Mouse (Mus musculus): ENCODE data around the gene Map1b. TPM values are rescaled to one million over a fixed set of nuclear protein-coding genes. Genes with fewer than 3 reads are reported as not detected.

Map1b gene
- polyA plus RNA-seq, 1 experiment = 4.1 TPM

DNA sequence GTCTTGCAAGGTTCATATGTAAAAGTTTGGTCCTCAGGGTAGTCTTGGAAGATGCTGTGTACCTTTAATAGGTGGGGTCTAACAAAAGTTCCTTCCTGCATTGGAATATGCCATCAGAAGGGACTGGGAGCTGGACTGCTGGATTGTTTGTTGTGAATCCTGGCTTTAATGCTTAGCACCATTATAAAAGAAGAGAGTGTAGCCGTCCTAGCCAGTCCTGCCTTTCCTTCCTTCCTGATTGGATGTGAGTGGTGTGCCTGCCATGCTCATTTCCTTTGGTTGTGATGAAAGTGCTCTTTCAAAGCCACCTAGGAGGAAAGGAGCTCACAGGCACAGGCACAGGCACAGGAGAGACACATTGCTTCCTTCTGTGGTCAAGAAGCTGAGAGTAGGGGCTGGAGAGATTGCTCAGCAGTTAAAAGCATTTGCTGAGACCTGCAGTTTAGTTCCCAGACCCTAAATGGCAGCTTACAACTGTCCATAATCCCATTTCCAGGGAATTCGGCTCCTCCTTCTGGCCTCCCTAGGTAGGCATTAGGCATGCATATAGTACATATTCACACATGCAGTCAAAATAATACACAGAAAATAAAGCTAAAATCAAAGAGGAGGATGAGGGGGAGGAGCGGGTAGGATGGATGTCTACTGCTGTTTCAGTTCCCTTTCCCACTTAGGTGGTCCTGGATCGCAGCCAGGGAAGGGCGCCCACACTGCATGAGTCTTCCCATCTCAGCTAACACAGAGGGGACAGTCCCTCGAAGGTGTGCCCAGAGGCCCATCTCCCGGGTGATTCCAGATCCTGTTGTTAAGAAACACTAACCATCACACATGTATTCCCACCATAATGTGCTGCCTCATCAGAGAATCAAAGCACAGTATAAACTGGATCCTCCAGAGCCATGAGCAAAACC is 128.2 kb downstream of the Map1b start:
- Histone ChIP-seq H3K4me1 (ENCODE audit: control insufficient read depth, insufficient read depth, low read length) (peaks cover 5% of the 10 kb centered on the region), H3K4me3 (replicated peaks; ENCODE audit: extremely low read depth, low read depth, low read length) (no peak overlapping the region)
- DNase-seq = no peak
- TF ChIP-seq POLR2A (IDR thresholded peaks at IDR 0.05; ENCODE audit: borderline replicate concordance, extremely low read depth, low read depth, low read length) (no peak), CTCF (IDR thresholded peaks at IDR 0.05; ENCODE audit: insufficient read depth, low read length) (no peak)
- WGBS = 61% methylated on average over 7 of the region's 7 CpGs

DNA sequence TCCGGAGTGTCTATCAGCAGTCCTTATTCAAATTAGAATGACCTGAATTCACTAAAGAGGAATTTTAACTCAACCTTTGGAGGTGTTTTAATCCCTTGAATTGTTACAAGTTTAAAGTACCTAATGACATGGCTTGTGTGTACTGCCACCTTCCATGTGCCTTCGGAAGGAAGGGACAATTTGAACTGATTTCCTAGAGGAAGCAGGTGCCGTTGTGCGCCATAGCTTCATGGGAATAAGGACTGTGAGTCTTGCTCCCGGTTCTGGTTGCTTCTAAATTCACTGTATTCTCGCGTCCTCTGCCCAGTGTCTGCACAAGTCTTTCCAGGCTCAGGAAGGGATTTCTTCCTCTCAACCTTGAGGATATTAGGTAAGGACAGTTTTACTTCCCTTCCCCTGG is 130.0 kb downstream of the Map1b start:
- no peak for TF ChIP-seq POLR2A (IDR thresholded peaks at IDR 0.05; ENCODE audit: borderline replicate concordance, extremely low read depth, low read depth, low read length)
- TF ChIP-seq CTCF (IDR thresholded peaks at IDR 0.05; ENCODE audit: insufficient read depth, low read length) = no peak
- 70% methylated on average over 7 of the region's 7 CpGs for WGBS

DNA sequence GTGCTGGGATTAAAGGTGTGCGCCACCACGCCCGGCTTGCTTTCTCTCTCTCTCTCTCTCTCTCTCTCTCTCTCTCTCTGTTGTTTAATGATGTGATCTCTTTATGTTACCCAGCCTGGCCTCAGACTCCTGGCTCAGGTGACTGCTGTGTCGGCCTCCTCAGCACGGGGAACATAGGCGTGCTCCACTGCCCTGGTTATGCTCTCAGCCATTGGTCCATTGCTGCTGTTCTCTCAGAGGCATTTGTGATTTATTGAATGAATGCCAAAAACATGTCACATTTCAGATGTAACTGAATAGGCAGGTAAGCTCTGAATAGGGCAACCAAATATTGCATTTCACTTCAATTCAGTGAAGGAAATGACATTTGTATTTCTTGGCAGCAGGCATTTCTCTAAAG is 130.4 kb downstream of the Map1b start:
- H3K4me3 ChIP-seq (replicated peaks; ENCODE audit: extremely low read depth, low read depth, low read length) = no peak overlapping the region
- no peak for DNase-seq
- 89% methylated on average over 6 of the region's 6 CpGs for WGBS
- peaks cover 5% of the 10 kb centered on the region for H3K4me1 ChIP-seq (ENCODE audit: control insufficient read depth, insufficient read depth, low read length)
- no peak for TF ChIP-seq POLR2A (IDR thresholded peaks at IDR 0.05; ENCODE audit: borderline replicate concordance, extremely low read depth, low read depth, low read length)
- TF ChIP-seq CTCF (IDR thresholded peaks at IDR 0.05; ENCODE audit: insufficient read depth, low read length) = no peak

More for the DNA sequence above, 130.0 kb downstream of the Map1b start:
- no peak for DNase-seq
- no peak overlapping the region for H3K4me3 ChIP-seq (replicated peaks; ENCODE audit: extremely low read depth, low read depth, low read length)
- H3K4me1 ChIP-seq (ENCODE audit: control insufficient read depth, insufficient read depth, low read length) = peaks cover 5% of the 10 kb centered on the region

DNA sequence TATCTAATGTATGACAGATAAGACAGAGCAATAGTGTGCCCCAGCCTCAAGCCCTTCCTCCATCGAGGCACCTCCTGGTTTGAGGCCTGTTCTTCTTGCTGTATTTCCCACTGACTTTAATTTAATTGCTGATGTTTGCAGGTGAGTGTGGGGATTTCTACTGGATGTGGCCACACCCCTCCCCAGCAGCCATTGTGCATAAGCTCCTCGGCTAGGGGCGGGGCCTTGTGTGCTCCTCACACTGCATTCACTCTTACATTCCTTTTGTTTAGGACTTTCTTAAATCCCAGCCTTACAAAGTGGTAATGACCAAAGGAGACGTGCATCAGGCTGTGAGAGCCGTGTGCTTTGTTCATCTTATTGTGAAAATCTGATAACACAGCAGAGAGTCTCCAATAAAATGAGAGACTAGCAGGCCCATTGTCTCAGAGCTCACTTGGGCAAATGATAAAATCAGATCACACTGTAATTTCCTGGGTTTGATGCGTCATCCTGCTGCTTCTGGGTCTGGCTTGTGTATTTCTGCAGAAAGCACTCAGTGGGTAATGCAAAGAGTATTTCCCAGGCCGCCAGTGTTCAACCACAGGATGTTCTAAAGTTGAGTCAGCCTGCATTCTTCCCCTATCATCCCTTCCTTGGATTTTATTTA is 131.7 kb downstream of the Map1b start:
- peaks cover 5% of the 10 kb centered on the region for H3K4me1 ChIP-seq (ENCODE audit: control insufficient read depth, insufficient read depth, low read length)
- DNase-seq = no peak
- WGBS = 55% methylated on average over 7 of the region's 7 CpGs
- no peak for TF ChIP-seq POLR2A (IDR thresholded peaks at IDR 0.05; ENCODE audit: borderline replicate concordance, extremely low read depth, low read depth, low read length)
- TF ChIP-seq CTCF (IDR thresholded peaks at IDR 0.05; ENCODE audit: insufficient read depth, low read length) = no peak
- H3K4me3 ChIP-seq (replicated peaks; ENCODE audit: extremely low read depth, low read depth, low read length) = no peak overlapping the region

DNA sequence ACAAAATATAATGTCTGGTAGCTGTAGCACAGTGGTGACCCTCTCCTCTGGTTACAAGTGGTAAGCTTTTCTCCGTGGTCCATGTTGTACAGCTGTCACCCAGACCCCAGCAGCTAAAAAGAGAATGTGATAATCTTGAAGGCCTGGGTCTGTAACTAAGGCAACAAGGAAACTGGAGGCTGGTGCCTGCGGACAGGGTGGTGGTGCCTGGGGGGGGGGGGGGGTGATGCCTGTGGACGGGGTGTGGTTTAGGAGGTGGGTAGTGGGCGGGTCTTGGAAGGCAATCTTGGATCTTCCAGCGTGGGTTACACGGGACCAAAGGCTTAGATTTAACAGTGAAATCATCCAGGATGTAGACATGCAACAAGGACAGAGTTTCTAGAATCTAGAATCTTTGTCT is 134.0 kb downstream of the Map1b start:
- WGBS = 56% methylated on average over 6 of the region's 6 CpGs
- no peak for TF ChIP-seq POLR2A (IDR thresholded peaks at IDR 0.05; ENCODE audit: borderline replicate concordance, extremely low read depth, low read depth, low read length)
- no peak overlapping the region for H3K4me3 ChIP-seq (replicated peaks; ENCODE audit: extremely low read depth, low read depth, low read length)
- H3K4me1 ChIP-seq (ENCODE audit: control insufficient read depth, insufficient read depth, low read length) = peaks cover 5% of the 10 kb centered on the region
- DNase-seq = no peak

DNA sequence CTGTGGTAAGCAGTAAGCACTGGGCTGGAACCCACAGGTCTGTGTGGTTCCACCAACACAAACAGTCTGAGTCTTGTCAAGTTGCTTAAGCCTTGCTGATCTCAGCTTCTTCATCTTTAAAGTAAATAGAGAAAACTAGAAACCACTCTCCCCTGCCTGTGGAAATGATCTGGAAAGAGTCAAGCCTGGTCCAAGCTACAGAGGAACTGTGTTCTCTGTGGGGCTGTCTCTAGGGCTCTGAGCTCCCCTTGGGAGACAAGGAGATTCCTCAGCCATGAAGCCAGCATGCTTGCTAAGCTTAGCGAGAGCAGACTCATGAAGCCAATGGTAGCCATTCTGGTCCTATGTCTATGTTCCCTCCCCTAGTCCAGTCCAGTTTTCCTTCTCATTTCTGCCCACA is 138.1 kb downstream of the Map1b start:
- DNase-seq = no peak
- 68% methylated on average over 1 of the region's 1 CpGs for WGBS
- Histone ChIP-seq H3K4me1 (ENCODE audit: control insufficient read depth, insufficient read depth, low read length) (no peaks in the 10 kb centered on the region), H3K4me3 (replicated peaks; ENCODE audit: extremely low read depth, low read depth, low read length) (no peak overlapping the region)
- no peak for TF ChIP-seq POLR2A (IDR thresholded peaks at IDR 0.05; ENCODE audit: borderline replicate concordance, extremely low read depth, low read depth, low read length)
- TF ChIP-seq CTCF (IDR thresholded peaks at IDR 0.05; ENCODE audit: insufficient read depth, low read length) = no peak

DNA sequence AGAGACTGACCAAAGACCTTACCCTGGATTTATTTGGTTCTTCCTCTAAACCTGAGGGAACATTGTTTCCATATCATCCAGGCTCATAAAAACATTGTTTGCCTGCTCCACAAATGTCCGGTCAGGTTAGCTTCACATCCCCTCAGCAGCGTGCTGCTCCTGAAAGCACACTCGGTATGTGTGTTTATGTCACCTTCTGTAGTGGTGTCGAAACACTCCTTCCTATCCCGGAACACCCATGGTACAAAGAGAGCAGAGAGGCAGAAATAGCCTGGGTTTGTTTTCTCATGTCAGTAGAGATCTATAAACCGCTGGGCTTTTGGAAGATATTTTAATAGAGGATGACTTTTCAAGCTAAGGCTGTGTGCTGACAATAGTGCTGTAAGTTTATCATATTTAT is 139.3 kb downstream of the Map1b start:
- no peak for TF ChIP-seq CTCF (IDR thresholded peaks at IDR 0.05; ENCODE audit: insufficient read depth, low read length)
- TF ChIP-seq POLR2A (IDR thresholded peaks at IDR 0.05; ENCODE audit: borderline replicate concordance, extremely low read depth, low read depth, low read length) = no peak
- Histone ChIP-seq H3K4me1 (ENCODE audit: control insufficient read depth, insufficient read depth, low read length) (no peaks in the 10 kb centered on the region), H3K4me3 (replicated peaks; ENCODE audit: extremely low read depth, low read depth, low read length) (no peak overlapping the region)
- WGBS = 63% methylated on average over 6 of the region's 6 CpGs
- DNase-seq = no peak

DNA sequence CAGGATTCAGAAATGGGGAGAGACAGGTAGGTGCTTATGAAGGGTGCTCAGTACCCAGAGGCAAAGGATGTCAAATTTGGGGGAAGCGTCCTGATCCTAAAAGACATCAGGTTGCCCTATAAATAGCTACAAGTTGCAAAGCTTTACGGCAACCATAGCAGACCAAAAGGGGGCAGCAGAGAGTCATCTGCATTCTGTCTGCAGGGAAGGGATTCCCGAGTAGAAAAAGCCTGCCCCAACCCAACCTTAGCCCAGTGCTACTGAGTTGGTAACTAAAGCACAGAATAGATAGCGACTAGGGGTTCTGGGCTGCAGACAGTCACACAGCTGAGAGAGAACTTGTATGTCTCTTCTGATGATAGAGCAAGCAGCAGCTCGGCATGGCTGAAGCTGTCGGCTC is 140.8 kb downstream of the Map1b start:
- WGBS = 36% methylated on average over 6 of the region's 6 CpGs
- no peaks in the 10 kb centered on the region for H3K4me1 ChIP-seq (ENCODE audit: control insufficient read depth, insufficient read depth, low read length)
- no peak overlapping the region for H3K4me3 ChIP-seq (replicated peaks; ENCODE audit: extremely low read depth, low read depth, low read length)
- TF ChIP-seq CTCF (IDR thresholded peaks at IDR 0.05; ENCODE audit: insufficient read depth, low read length) (peak; percentile 59), POLR2A (IDR thresholded peaks at IDR 0.05; ENCODE audit: borderline replicate concordance, extremely low read depth, low read depth, low read length) (no peak)
- peak; percentile 68 for DNase-seq

DNA sequence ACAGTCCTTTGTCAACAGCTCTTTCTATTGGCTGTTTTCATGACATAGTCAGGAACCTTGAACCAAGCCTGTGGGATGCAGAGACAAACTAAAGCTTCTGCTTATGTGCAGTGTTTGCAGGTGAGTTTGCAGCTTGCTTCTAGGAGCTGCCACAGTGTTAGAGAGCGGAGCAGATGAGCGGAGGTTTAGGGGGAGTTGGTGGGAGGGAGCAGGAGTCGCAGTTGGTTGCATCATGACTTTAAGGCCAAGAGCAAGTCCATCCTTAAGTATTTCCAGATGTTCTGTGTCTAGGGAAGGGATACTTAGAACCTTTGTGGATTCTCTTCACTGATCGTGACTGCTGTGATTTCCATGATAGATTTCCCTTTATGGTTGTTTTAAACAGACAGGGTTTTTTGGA is 142.1 kb downstream of the Map1b start:
- Histone ChIP-seq H3K4me3 (replicated peaks; ENCODE audit: extremely low read depth, low read depth, low read length) (no peak overlapping the region), H3K4me1 (ENCODE audit: control insufficient read depth, insufficient read depth, low read length) (no peaks in the 10 kb centered on the region)
- WGBS = 80% methylated on average over 4 of the region's 4 CpGs
- no peak for TF ChIP-seq POLR2A (IDR thresholded peaks at IDR 0.05; ENCODE audit: borderline replicate concordance, extremely low read depth, low read depth, low read length)
- TF ChIP-seq CTCF (IDR thresholded peaks at IDR 0.05; ENCODE audit: insufficient read depth, low read length) = no peak
- DNase-seq = no peak

DNA sequence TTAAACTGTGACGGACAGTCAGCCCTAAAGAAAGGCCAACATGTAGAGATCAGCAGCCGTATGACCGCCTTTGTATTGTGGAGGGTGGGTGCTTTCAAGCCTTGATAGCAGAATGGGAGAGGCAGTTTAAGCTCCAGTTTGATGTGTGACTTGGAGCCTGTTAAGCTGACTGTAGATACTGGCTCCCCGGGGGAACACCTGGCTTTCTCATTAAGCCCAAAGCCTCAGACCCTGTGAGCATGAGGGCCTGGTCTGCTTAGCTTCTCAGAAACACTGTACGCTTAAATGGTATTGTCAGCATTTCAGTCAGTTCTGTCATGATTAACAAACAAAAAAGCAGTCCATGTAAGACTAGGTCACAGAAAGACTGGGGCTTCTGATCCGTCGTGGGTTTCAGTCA is 142.7 kb downstream of the Map1b start:
- TF ChIP-seq POLR2A (IDR thresholded peaks at IDR 0.05; ENCODE audit: borderline replicate concordance, extremely low read depth, low read depth, low read length) = no peak
- TF ChIP-seq CTCF (IDR thresholded peaks at IDR 0.05; ENCODE audit: insufficient read depth, low read length) = no peak
- Histone ChIP-seq H3K4me1 (ENCODE audit: control insufficient read depth, insufficient read depth, low read length) (no peaks in the 10 kb centered on the region), H3K4me3 (replicated peaks; ENCODE audit: extremely low read depth, low read depth, low read length) (no peak overlapping the region)
- 80% methylated on average over 7 of the region's 7 CpGs for WGBS
- no peak for DNase-seq

Other genes starting within 250 kb of the Map1b start
- gene Ptcd2, start 171.8 kb downstream of the Map1b start, polyA plus RNA-seq (2012; rRNA removed) = 9.3 and 10.8 TPM in 2 replicates
- gene Mrps27, start 171.8 kb downstream of the Map1b start, polyA plus RNA-seq (2012; rRNA removed) = 7.4 and 9.5 TPM in 2 replicates